16 mouse cellular contexts compared by ENCODE assay signal in genomic region chr15:50449604-50450003, GRCm38 (mm10).
"Had no signal": no experiment of that assay in that cellular context is flagged by ENCODE, and none has a peak within 500 bp of the region (broad histone marks: within the 10 kb centered on the region; RNA-seq: fewer than 3 reads in every experiment).

No protein-coding gene starts in this region.

- H3K27me3 ChIP-seq: kidney, embryonic 15.5 days; liver, embryonic 15.5 days; megakaryocyte, embryonic 14.5 days; neural tube, embryonic 15.5 days had no signal

- H3K4me3 ChIP-seq: kidney, embryonic 15.5 days; left cerebral cortex, adult 2 months; limb, embryonic 10.5 days; liver, embryonic 15.5 days; megakaryocyte, embryonic 14.5 days; neural tube, embryonic 15.5 days had no signal

- H3K9me3 ChIP-seq: kidney, embryonic 15.5 days; limb, embryonic 10.5 days; liver, embryonic 15.5 days; neural tube, embryonic 15.5 days had no signal

- H3K4me1 ChIP-seq: kidney, embryonic 15.5 days; limb, embryonic 10.5 days; liver, embryonic 15.5 days; megakaryocyte, embryonic 14.5 days; neural tube, embryonic 15.5 days had no signal

- H3K9ac ChIP-seq: kidney, embryonic 15.5 days; liver, embryonic 15.5 days; neural tube, embryonic 15.5 days had no signal

- H3K36me3 ChIP-seq: kidney, embryonic 15.5 days; limb, embryonic 10.5 days; liver, embryonic 15.5 days; neural tube, embryonic 15.5 days had no signal

- DNase-seq: kidney, adult 2 months; kidney, postnatal 14 days; right cerebral cortex, postnatal 4 days; spleen, adult 18-20 months; thymus, adult 18-20 months; thymus, postnatal 14 days had no signal

- H3K4me2 ChIP-seq: kidney, embryonic 15.5 days; liver, embryonic 11.5 days; liver, embryonic 15.5 days; midbrain, embryonic 11.5 days; neural tube, embryonic 15.5 days had no signal

- ATAC-seq: intestine, embryonic 16.5 days; midbrain, embryonic 16.5 days had no signal

- H3K27ac ChIP-seq: kidney, embryonic 15.5 days; left cerebral cortex, adult 2 months; limb, embryonic 10.5 days; liver, embryonic 15.5 days; neural tube, embryonic 15.5 days had no signal
